Mouse (Mus musculus): ENCODE results near the gene Cyb5r1.
A peak's percentile ranks its signal among the peaks of the same experiment; 100 is the strongest.
"Not testable (repeated sequence)": the region's sequence is repeated elsewhere in the genome, so short reads cannot be mapped to it uniquely, and the experiment has no call there.

The Cyb5r1 gene

DNA sequence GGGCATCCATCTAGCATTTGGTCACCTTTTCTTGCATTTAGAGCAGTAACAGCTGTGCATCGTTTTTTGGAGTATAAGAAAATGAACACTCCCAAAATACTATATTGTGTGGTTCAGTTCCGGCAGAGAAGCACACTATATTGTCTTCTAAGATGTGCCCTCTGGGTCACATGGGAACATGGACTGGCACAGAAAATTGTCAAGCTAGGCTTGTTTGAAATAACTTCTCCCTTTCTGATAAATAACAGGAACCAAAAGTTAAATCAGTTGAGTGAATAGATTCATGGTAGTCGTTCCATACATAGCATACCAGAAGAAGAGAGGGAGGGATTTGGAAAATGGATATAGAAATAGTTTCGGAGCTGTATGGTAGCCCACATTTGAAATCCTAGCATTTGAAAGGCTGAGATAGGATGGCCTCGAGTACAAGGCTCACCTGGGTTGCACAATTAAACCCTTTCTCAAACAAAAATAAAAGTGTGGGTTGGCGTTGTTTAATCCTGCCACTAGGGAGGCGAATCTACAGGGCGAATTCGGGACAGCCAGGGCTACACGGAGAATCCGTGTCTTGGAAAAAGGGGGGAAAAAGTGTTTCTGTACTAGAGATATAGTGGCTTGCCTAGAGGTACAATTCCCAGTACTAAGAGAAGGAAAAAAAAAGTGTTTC lies 9.3 kb downstream of the Cyb5r1 start:
- no peak for DNase-seq (ENCODE audit: low read depth)

DNA sequence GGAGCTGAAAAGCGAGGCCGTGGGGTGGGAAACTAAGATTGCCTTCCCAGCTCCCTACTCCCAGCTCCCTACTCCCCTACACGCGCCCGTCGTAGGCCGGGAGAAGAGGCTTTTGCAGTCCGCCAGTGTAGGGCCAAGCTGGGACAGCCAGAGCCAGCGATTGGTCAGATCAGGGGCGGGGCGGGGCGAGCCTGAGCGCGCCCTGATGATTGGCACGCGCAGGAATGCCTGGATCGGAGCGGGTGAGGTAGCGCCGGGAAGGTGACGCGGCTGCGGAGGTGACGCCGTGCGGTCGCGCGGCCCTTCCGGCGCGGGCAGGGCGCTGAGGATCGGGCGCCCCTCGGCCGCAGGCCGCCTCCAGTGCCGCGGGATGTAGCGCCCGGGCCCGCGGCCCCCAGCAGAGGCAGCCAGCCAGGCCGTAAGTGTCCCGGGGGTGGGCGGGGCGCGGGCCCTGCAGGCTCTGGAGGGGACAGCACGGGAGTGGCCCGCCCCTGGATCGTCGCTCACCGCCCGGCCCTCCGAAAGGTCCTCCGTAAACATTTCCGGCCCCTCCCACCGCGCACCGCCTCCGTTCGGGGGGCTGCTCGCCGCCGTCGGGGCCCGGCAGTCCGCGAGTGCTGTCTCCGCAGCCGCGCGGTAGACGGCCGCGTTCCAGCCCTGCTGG lies 9.9 kb downstream of the Cyb5r1 start, which contains the start of gene Adipor1:
Adipor1 (plus strand) TSS at position 211 of the 664 bp plus-strand sequence.
- peak; percentile 94 for DNase-seq (ENCODE audit: low read depth)

DNA sequence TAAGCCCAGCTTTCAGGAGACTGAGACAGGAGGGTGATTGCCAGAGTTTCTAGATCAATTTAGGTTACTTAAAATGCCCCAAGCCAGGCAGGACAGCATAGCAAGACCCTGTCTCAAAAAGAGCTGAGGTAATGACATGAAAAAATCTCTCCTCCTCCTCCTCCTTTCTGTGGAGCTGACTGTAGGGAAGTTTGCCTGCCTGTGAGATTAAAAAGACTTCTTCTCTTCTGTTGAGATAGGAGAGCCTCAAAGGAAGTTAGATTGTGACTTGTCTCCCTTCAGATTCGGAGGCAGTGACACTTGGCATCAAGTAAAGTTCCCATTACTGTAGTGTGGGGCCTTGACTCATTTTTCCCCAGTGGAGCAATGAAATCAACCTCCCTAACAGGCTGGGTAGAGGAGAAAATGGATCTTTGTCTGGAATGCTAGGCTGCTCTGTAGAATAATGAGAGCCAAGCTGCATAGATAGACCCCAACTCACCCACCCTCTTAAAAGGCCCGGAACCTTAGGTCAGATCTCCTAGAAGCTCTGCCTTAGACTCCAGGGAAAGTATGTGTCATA lies 13.1 kb downstream of the Cyb5r1 start:
- DNase-seq (ENCODE audit: low read depth): no peak

DNA sequence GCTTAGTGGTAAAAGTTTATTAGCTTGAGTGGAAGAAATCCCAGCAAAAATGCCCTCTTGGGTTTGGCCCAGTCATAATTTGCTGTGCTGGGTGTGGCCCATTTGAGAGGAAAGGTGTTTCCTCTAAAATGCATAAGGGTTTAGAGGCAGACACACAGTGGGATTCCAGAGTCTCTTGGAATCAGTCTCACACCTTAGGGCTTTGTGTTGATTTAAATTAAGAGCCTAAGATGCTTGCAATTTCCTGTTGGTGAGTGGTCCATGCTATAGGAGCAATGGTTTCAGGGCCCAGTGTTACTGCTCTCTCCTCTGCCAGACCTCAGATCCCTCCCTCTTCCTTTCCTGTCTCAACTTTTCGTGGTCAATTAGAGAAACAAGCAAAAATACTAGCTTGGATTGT lies 13.8 kb downstream of the Cyb5r1 start:
- DNase-seq (ENCODE audit: low read depth): no peak

DNA sequence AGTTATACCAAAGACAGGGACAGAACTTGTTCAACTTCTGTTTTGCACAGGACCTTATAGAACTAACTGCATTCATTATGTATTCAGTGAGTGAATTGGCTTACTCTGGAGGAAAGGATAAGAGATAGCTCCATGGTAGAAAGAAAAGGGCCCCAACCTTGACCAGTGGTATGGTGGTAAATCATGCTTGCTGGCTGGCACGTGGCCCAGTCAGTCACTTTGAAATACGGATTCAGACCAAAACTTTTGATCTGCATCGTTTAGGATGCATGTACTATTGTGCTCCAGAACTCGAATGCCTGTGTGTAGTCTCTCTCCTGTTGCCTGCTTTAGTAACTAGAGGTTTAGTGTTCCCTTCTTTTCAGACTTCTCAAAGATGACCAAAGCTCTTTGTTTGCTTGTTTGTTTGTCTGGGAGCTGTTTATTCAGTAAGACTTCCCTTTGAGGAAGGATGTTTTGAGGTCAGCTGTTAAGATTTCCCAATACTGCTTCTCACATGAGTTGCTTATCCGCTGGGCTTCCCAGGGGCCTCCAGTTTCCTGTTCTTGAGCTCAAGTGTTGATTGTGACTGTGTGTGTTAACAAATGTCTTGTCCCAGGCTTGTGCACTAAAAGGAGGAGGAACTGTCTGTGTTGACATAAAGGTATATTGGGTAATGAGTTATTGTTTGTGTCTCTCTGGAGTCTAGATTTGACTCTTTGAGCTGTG lies 14.5 kb downstream of the Cyb5r1 start:
- no peak for DNase-seq (ENCODE audit: low read depth)

DNA sequence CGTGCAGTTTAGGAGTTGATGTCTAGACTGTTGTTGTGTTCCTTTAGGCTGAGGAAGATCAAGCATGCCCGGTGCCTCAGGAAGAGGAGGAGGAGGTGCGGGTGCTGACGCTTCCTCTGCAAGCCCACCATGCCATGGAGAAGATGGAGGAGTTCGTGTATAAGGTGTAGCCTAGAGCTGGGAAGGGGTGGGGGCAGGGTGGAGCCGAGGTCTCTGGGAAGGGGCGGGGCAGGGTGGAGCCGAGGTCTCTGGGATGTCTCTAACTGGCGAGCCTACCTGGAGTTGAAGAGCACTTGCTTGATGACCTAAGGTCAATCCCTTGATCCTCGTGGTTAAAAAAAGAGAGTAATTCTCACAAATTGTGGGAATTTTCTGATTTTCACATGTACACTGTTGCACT lies 18.6 kb downstream of the Cyb5r1 start:
- DNase-seq (ENCODE audit: low read depth): no peak

DNA sequence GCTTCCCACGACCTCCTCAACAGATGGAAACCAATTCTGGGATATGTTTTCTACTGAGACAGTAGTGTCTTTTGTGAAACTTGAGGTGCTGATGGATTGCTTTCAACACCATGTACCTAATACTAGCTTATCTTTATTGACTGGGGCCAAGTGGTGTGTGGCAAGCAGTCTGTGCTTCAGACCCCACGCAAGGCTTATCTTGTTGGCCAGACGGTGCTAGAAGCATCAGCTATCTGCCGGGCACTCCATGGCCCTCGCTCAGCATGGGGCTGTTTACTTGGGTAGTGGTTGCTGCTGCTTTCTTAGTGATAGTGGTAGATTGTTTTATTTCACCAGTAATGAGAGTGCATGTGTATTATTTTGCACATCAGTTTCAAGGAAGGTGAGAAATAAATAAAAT lies 20.9 kb downstream of the Cyb5r1 start:
- no peak for DNase-seq (ENCODE audit: low read depth)

DNA sequence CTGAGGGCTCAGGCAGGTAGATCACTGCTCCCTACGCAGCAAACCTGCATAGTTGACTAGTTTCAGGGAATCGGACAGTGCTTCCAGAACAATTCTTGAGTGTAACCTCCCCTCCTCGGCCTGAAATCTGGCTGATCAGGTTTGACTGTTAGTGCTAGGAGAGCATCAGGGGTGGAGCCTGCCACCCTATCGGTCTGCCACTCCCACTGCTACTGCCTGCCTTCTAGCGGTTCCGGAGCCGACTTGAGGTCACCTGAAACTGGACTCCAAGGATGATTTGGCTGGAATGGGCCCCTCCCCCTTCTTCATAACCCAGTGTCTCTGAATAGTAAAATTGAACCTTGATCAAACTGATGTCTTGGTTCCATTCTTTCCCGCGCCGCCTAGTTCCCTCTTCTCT lies 27.6 kb downstream of the Cyb5r1 start:
- DNase-seq (ENCODE audit: low read depth): no peak

DNA sequence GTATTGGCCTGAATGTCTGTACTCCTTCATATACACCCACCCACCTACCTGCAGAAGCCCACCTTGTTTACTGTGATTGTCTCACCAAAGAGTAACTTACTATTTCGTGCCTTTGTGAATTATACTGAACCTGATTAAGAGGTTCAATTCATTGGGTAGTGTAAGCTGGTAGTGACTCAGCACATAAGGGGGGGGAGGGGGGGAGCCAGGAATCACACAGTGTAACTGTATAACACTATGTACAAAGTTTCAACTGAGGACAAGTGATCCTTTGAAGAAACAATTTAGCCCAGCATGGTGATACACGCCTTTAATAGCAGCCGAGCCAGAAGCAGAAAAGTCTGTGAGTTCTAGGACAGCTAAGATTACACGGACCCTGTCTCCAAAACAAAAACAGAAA lies 28.1 kb downstream of the Cyb5r1 start:
- DNase-seq (ENCODE audit: low read depth): no peak

DNA sequence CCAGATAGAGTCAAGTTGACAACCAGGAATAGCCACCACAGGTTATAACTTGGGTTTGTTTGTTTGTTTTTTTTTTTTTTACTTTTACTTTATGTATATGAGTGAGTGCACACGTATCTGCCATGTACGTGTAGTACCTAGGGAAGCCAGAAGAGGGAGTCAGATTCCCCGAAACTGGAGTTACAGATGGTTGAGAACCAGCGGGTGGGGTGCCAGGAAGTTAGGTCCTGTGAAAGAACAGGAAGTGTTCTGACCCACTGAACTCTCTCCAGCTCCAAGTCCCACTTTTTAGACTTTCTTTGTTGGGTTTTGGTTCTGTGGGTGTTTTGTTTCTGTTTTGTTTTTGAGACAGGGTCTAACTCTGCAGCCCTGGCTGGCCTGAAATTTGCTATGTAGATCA lies 30.1 kb downstream of the Cyb5r1 start:
- DNase-seq (ENCODE audit: low read depth): peak; percentile 79

DNA sequence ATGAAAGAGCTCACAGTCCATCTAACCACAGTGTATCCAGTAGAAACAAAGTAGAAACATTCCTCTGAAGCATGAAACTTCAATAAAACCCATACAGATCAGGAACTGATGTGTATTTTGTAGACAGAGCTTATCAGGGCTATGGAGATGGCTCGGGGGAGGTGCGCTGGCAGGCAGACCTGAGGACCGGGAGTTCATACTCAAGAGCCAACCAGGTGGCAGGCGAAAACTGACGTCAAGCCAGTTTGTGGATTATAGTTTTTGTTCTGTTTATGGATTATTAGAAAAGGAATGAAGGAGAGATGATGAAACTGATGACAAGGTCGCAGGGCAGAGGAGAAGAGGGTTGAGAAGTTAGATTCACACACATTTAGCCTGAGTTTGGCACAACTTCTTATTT lies 35.1 kb downstream of the Cyb5r1 start:
- no peak for DNase-seq (ENCODE audit: low read depth)

DNA sequence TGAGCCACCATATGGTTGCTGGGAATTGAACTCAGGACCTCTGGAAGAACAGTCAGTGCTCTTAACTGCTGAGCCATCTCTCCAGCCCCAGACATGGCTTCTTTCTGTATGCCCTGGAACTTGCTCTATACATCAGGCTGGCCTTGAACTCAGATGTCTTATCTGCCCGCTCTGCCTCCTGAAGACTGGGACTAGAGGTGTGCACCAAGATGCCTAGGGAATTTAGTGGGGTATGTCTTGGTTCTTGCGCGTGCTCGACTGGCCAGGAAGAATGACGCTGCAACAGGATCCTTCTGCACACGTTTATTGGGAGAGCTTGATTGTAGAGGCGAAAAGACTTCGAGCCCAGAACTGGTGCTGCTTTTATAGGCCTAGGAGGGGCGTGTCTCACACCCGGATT lies 36.4 kb downstream of the Cyb5r1 start:
- not testable (repeated sequence) for DNase-seq (ENCODE audit: low read depth)

DNA sequence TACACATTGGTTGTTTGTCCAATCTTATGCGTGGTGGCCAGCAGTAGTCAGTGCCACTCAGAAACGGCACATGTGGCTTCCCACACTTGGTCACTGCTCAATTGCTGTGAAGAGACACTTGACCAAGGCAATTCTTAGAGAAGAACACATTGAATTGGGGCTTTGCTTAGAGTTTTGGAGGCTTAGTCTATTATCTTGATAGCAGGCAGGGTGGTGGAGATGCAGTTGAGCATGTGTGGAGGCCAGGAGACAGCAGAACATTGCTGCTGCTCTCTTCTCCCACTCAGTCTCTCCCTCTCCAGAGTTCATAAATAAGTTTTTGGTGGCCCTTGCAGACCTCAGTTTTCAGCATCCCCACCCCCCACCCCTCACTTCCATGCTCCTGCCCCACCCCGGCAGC lies 37.0 kb downstream of the Cyb5r1 start:
- no peak for DNase-seq (ENCODE audit: low read depth)

DNA sequence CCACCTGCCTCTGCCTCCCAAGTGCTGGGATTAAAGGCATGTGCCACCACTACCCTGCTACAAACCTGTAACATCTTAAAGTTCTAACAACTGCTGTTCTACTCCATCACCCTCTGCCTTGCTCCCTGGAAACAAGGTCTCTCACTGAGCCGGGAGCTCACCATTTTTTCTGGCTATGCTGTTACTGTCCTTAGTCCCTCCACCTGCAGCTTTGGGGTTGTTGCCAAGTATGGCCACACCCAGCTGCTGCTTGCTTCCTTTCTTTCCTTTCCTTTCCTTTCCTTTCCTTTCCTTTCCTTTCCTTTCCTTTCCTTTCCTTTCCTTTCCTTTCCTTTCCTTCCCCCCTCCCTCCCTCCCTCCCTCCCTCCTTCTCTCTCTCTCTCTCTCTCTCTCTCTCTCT lies 37.9 kb downstream of the Cyb5r1 start:
- not testable (repeated sequence) for DNase-seq (ENCODE audit: low read depth)

DNA sequence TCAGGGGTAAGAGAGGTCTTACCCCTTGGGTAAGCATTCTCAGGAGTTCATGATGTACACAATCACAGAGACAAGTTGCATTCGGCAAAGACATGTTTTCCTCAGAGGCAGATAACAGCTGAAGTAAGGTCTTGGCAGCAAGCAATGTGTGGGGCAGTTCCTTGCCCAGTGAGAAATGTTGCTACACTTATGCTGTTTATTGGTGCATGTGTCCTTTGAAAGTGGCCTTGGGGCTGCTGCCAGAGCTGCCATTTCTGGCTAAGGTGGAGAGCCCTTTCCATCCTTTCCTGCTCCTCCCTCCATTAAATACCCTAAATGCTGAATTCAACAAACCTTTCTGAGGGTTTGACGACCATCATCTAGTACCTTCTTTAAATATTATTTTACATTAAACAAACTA lies 40.1 kb downstream of the Cyb5r1 start:
- no peak for DNase-seq (ENCODE audit: low read depth)

DNA sequence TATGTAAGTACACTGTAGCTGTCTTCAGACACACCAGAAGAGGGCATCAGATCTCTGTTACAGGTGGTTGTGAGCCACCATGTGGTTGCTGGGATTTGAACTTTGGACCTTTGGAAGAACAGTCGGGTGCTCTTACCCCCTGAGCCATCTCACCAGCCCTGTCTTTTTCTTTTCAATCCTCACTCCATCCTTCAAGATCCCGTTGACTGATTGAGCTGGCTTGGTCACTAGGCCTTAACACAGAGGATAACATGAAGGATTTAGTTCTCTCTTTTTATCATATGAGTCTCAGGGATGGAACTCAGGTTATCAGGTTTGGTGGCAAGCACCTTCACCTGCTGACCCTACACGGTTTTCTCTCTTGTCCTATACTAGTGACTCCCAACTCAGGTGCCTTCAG lies 43.2 kb downstream of the Cyb5r1 start:
- DNase-seq (ENCODE audit: low read depth): not testable (repeated sequence)

DNA sequence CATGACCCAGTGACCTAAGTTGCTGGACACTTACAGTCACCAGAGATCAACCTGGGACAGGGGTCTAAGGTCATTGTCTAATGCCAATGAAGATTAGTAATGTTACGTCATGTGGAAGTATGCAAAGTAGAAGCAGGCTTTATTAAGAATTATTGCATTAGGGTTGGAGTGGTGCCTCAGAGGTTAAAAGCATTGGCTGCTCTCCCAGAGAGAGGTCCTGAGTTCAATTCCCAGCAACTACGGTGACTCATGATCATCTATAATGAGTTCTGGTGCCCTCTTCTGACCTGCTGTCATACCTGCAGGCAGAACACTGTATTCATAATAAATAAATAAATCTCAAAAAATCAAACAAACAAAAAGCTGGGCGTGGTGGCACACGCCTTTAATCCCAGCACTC lies 44.8 kb downstream of the Cyb5r1 start:
- no peak for DNase-seq (ENCODE audit: low read depth)

DNA sequence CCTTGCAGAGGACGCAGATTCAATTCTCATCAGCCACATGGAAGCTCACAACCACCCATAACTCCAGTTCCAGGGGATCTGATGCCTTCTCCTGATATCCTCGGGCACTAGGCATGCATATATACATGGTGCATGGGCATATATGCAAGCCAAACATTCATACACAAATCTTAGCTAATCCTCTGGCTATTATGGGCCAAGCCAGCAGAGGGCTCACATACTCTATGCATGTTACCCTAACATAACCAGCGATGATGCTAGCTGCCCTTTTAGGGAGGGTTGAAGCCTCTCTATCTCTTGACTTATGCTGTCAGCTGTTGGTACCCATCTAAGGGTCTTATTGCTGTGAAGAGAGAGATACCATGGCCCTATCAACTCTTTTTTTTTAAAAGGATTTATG lies 45.6 kb downstream of the Cyb5r1 start:
- DNase-seq (ENCODE audit: low read depth): peak; percentile 69

DNA sequence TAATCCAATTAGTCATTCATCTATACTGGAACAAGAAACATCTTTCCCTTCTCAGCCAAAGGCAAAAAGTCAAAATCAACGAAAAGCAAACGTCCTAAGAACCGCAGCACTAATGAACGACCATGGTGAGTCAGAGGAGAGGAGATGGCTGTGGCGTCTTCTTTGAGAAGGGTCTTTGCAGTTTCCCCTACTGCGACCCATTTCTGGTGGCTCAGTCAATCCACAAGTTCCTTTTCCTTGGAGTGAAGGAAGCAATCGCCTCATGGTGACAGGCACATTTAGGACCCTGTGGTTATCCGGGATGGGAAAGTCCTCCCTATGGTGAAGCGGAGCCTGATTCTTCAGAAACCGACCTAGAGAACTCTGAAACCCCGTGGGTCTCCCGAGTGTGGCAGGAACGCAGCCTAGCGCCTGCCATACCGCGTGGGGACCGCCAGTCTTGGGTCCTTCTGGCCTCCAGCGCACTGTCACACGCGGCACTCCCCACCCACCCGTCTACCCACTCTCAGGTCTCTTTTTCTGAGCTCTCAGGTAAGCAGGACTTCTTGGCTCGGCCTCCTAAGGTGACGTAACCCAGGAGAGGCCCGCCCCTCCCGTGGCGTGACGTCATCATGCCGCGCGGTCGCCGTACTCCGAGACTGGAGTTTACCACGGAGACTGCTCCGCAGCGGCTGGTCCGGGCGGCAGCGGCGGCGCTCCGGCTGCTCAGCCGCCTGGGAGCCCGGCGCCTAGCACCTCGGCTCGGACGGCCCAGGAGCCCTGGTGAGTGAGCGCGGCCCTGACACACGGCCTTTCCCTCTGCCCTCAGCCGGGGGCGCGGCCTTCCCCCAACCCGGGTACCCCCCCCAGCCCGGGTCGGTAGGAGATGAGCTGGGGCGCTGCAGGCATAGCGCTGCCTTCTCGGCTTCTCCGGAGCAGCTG lies 49.8 kb downstream of the Cyb5r1 start, which contains the start of gene Klhl12:
Klhl12 (plus strand) TSS at position 628 of the 921 bp plus-strand sequence.
- DNase-seq (ENCODE audit: low read depth): peak; percentile 95

DNA sequence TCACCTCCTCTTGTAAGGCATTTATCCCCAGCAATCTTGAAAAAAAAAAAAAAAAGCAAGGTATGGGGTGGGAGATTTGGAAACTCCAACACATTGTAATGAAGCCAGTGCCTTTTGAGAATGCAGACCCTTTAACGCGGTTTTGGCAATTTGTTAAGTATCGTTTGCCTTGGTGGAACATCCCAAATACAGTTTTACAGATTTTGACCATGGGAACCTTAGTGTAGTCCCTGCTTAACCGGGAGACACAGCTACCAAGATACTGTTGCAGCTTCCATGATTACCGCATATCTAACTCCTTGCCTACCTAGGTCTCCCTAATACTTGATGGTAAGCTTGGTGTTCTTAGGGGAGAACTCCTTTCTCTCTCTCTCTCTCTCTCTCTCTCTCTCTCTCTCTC lies 50.7 kb downstream of the Cyb5r1 start:
- DNase-seq (ENCODE audit: low read depth): peak; percentile 21

DNA sequence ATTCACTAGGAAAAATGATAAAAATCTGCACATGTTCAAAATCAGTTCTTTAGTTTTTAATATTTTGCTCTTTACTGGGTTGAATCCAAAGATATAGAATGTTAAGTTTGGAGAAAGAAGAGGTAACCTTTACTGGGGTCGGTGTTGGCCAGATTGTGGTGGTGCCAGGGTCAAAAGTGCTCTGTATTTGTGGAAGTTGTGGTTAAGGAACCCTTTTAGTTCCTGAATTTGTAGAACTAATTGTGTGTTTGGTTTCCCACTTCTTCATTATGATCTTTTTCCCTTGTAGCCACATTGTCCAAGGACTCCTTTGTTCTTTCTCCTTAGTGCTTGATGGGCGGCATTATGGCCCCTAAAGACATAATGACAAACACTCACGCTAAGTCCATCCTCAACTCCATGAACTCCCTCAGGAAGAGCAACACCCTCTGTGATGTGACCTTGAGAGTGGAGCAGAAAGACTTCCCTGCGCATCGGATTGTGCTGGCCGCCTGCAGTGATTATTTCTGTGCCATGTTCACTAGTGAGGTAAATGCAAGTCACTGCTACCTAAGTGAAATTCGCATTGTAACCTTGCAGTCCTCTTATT lies 52.9 kb downstream of the Cyb5r1 start:
- no peak for DNase-seq (ENCODE audit: low read depth)
